Mouse (Mus musculus) midbrain, embryonic 13.5 days (tissue): ENCODE measurements at regions not wholly inside any gene's neighbourhood (a gene's known extent, or its start where the extent isn't known, plus 50 kb on each side); places are given as distances from the start of the nearest gene placed in this dataset.

Source experiments
- ATAC-seq: fragments of 200-750 bp; cut with Nextera tagmentation; 2 replicates; pipeline ENCODE4 v1.8.0; 2017; ENCODE audit warnings: mild to moderate bottlenecking, moderate TSS enrichment, moderate library complexity
- H3K27ac ChIP-seq: fragments of 300-500 bp; sonication (generic); 2 replicates; pipeline ENCODE4 v1.5.1; 2015; ENCODE audit warnings: inconsistent platforms, mild to moderate bottlenecking, moderate library complexity
- H3K27me3 ChIP-seq: fragments of 300-500 bp; sonication (generic); 2 replicates; pipeline ENCODE4 v1.6.1; 2015; ENCODE audit warnings: mild to moderate bottlenecking, inconsistent platforms
- H3K36me3 ChIP-seq: fragments of 300-500 bp; sonication (generic); 2 replicates; pipeline ENCODE4 v1.6.1; 2015; ENCODE audit warnings: mild to moderate bottlenecking, inconsistent platforms
- H3K4me1 ChIP-seq: fragments of 300-500 bp; sonication (generic); replicated peaks from 2 replicates; pipeline ENCODE4 v1.6.1; 2015; ENCODE audit warnings: inconsistent platforms
- H3K4me2 ChIP-seq: fragments of 300-500 bp; sonication (generic); replicated peaks from 2 replicates; pipeline ENCODE4 v1.6.1; 2015; ENCODE audit warnings: moderate library complexity, mild to moderate bottlenecking, inconsistent platforms
- H3K4me3 ChIP-seq: fragments of 300-500 bp; sonication (generic); replicated peaks from 2 replicates; pipeline ENCODE4 v1.5.1; 2015; ENCODE audit warnings: mild to moderate bottlenecking, inconsistent platforms
- H3K9ac ChIP-seq: fragments of 300-500 bp; sonication (generic); replicated peaks from 2 replicates; pipeline ENCODE4 v1.6.1; 2015; ENCODE audit warnings: mild to moderate bottlenecking, inconsistent platforms
- H3K9me3 ChIP-seq: fragments of 300-500 bp; sonication (generic); 2 replicates; pipeline ENCODE4 v1.6.1; 2016; ENCODE audit warnings: mild to moderate bottlenecking, inconsistent platforms
- WGBS: fragments of 180-500 bp; shearing (Covaris S2); methylation state at CpG from one replicate; pipeline ENCODE4 v1.1.7; 2015; 5-methylcytosine and 5-hydroxymethylcytosine counted together

- H3K36me3 ChIP-seq: no peaks in the 10 kb centered on the region
- H3K27ac ChIP-seq: no peak overlapping the region
- ATAC-seq: no peak
- H3K9me3 ChIP-seq: no peaks in the 10 kb centered on the region
- WGBS: 90% methylated on average over 16 of the region's 16 CpGs
- H3K27me3 ChIP-seq: no peaks in the 10 kb centered on the region
- no peak overlapping the region for H3K4me2 ChIP-seq
- no peak overlapping the region for H3K4me3 ChIP-seq
- H3K9ac ChIP-seq: no peak overlapping the region
- H3K4me1 ChIP-seq: peaks cover 10% of the 10 kb centered on the region
These were observed 344.1 kb downstream of the Cd83 start for GRCm38 (mm10) chr13:44128506-44129274.

GRCm38 (mm10) chr13:44131916-44132315, 347.3 kb downstream of the Cd83 start:
- Histone ChIP-seq H3K4me3 (no peak overlapping the region), H3K36me3 (no peaks in the 10 kb centered on the region), H3K27ac (no peak overlapping the region), H3K27me3 (no peaks in the 10 kb centered on the region), H3K4me2 (no peak overlapping the region), H3K9ac (no peak overlapping the region), H3K4me1 (peaks cover 7% of the 10 kb centered on the region), H3K9me3 (no peaks in the 10 kb centered on the region)
- 84% methylated on average over 5 of the region's 5 CpGs for WGBS
- no peak for ATAC-seq

GRCm38 (mm10) chr13:44132510-44132909, 347.9 kb downstream of the Cd83 start:
- Histone ChIP-seq H3K4me1 (peaks cover 7% of the 10 kb centered on the region), H3K9ac (no peak overlapping the region), H3K27ac (no peak overlapping the region), H3K4me3 (no peak overlapping the region), H3K27me3 (no peaks in the 10 kb centered on the region), H3K4me2 (no peak overlapping the region), H3K36me3 (no peaks in the 10 kb centered on the region), H3K9me3 (no peaks in the 10 kb centered on the region)
- WGBS: 90% methylated on average over 4 of the region's 4 CpGs
- ATAC-seq: no peak

GRCm38 (mm10) chr13:44133436-44133835, 348.9 kb downstream of the Cd83 start:
- H3K36me3 ChIP-seq: no peaks in the 10 kb centered on the region
- H3K4me3 ChIP-seq: no peak overlapping the region
- no peaks in the 10 kb centered on the region for H3K9me3 ChIP-seq
- H3K4me1 ChIP-seq: peaks cover 7% of the 10 kb centered on the region
- no peak overlapping the region for H3K27ac ChIP-seq
- H3K27me3 ChIP-seq: no peaks in the 10 kb centered on the region
- no peak overlapping the region for H3K9ac ChIP-seq
- ATAC-seq: no peak
- 47% methylated on average over 9 of the region's 9 CpGs for WGBS
- no peak overlapping the region for H3K4me2 ChIP-seq

- ATAC-seq: no peak
- Histone ChIP-seq H3K27me3 (no peaks in the 10 kb centered on the region), H3K9ac (no peak overlapping the region), H3K4me2 (no peak overlapping the region), H3K4me1 (no peaks in the 10 kb centered on the region), H3K27ac (no peak overlapping the region), H3K9me3 (peaks cover 8% of the 10 kb centered on the region; the same call in 1 of the 2 replicates), H3K36me3 (no peaks in the 10 kb centered on the region), H3K4me3 (no peak overlapping the region)
- 64% methylated on average over 5 of the region's 5 CpGs for WGBS
These were observed 356.6 kb downstream of the Cd83 start for GRCm38 (mm10) chr13:44141181-44141580.

- no peak overlapping the region for H3K4me3 ChIP-seq
- no peak overlapping the region for H3K9ac ChIP-seq
- H3K4me2 ChIP-seq: no peak overlapping the region
- H3K36me3 ChIP-seq: no peaks in the 10 kb centered on the region
- peaks cover 8% of the 10 kb centered on the region; the same call in 1 of the 2 replicates for H3K9me3 ChIP-seq
- WGBS: 95% methylated on average over 4 of the region's 4 CpGs
- H3K27me3 ChIP-seq: no peaks in the 10 kb centered on the region
- ATAC-seq: no peak
- H3K27ac ChIP-seq: no peak overlapping the region
- no peaks in the 10 kb centered on the region for H3K4me1 ChIP-seq
These were observed 360.9 kb downstream of the Cd83 start for GRCm38 (mm10) chr13:44145441-44145840.

- Histone ChIP-seq H3K27me3 (no peaks in the 10 kb centered on the region), H3K36me3 (no peaks in the 10 kb centered on the region), H3K4me2 (no peak overlapping the region), H3K27ac (no peak overlapping the region), H3K4me1 (no peaks in the 10 kb centered on the region), H3K9ac (no peak overlapping the region), H3K9me3 (peaks cover 8% of the 10 kb centered on the region; the same call in 1 of the 2 replicates), H3K4me3 (no peak overlapping the region)
- no peak for ATAC-seq
- 77% methylated on average over 5 of the region's 5 CpGs for WGBS
These were observed 363.3 kb downstream of the Cd83 start for GRCm38 (mm10) chr13:44147841-44148240.

- no peak overlapping the region for H3K27ac ChIP-seq
- WGBS: 85% methylated on average over 3 of the region's 3 CpGs
- no peak overlapping the region for H3K9ac ChIP-seq
- H3K9me3 ChIP-seq: peaks cover 10% of the 10 kb centered on the region; the same call in 1 of the 2 replicates
- H3K27me3 ChIP-seq: no peaks in the 10 kb centered on the region
- H3K4me3 ChIP-seq: no peak overlapping the region
- no peak for ATAC-seq
- H3K36me3 ChIP-seq: no peaks in the 10 kb centered on the region
- no peaks in the 10 kb centered on the region for H3K4me1 ChIP-seq
- no peak overlapping the region for H3K4me2 ChIP-seq
These were observed 364.9 kb downstream of the Cd83 start for GRCm38 (mm10) chr13:44149499-44149898.

- Histone ChIP-seq H3K9me3 (0 out of 2 replicates have a peak, but pooled peaks cover 3% of the 10 kb centered on the region), H3K9ac (no peak overlapping the region), H3K4me3 (no peak overlapping the region), H3K4me2 (no peak overlapping the region), H3K36me3 (no peaks in the 10 kb centered on the region), H3K27me3 (no peaks in the 10 kb centered on the region), H3K27ac (no peak overlapping the region), H3K4me1 (no peaks in the 10 kb centered on the region)
- WGBS: 90% methylated on average over 6 of the region's 6 CpGs
- no peak for ATAC-seq
These were observed 367.0 kb downstream of the Cd83 start for GRCm38 (mm10) chr13:44151526-44151925.

GRCm38 (mm10) chr13:44152806-44153613, 368.4 kb downstream of the Cd83 start:
- H3K4me1 ChIP-seq: no peaks in the 10 kb centered on the region
- 86% methylated on average over 10 of the region's 10 CpGs for WGBS
- no peaks in the 10 kb centered on the region for H3K27me3 ChIP-seq
- H3K36me3 ChIP-seq: no peaks in the 10 kb centered on the region
- H3K9me3 ChIP-seq: 0 out of 2 replicates have a peak, but pooled peaks cover 3% of the 10 kb centered on the region
- no peak overlapping the region for H3K9ac ChIP-seq
- no peak overlapping the region for H3K4me2 ChIP-seq
- H3K4me3 ChIP-seq: no peak overlapping the region
- ATAC-seq: no peak
- no peak overlapping the region for H3K27ac ChIP-seq

- WGBS: 94% methylated on average over 5 of the region's 5 CpGs
- Histone ChIP-seq H3K4me2 (no peak overlapping the region), H3K27ac (no peak overlapping the region), H3K4me1 (no peaks in the 10 kb centered on the region), H3K9ac (no peak overlapping the region), H3K36me3 (no peaks in the 10 kb centered on the region), H3K4me3 (no peak overlapping the region), H3K9me3 (0 out of 2 replicates have a peak, but pooled peaks cover 3% of the 10 kb centered on the region), H3K27me3 (no peaks in the 10 kb centered on the region)
- no peak for ATAC-seq
These were observed 369.2 kb downstream of the Cd83 start for GRCm38 (mm10) chr13:44153784-44154183.

GRCm38 (mm10) chr13:44155956-44156355, 371.4 kb downstream of the Cd83 start:
- H3K4me1 ChIP-seq: no peaks in the 10 kb centered on the region
- no peak for ATAC-seq
- no peak overlapping the region for H3K4me3 ChIP-seq
- H3K4me2 ChIP-seq: no peak overlapping the region
- H3K27me3 ChIP-seq: no peaks in the 10 kb centered on the region
- no peaks in the 10 kb centered on the region for H3K36me3 ChIP-seq
- no peak overlapping the region for H3K27ac ChIP-seq
- H3K9ac ChIP-seq: no peak overlapping the region
- WGBS: 87% methylated on average over 4 of the region's 4 CpGs
- 0 out of 2 replicates have a peak, but pooled peaks cover 3% of the 10 kb centered on the region for H3K9me3 ChIP-seq
